Mouse (Mus musculus): ENCODE data around the gene Brd3.
"Not testable (repeated sequence)": the region's sequence is repeated elsewhere in the genome, so short reads cannot be mapped to it uniquely, and the experiment has no call there.

Gene Brd3

DNA sequence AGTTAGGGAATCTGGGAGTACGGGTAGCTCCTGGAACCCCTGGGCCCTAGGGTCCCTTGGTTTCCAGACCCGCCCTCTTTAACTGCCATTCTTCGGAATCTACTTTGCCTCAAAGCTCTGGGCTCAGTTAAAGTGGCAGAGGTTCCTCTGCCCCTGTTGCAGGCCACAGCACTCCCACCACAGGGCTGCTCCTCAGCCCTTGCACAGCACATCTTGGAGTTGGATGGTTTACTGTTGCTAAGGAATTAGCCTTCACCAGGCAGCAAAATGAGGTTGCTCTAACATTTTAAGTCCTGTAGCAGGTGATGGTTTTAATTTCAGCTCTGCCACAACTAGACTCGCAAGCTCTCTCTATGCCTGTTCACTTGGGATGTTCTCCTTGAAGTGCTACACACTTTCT is at the start of gene Brd3:
Brd3 (minus strand) TSS at position 101 of the 400 bp plus-strand sequence.
- no peak for DNase-seq (ENCODE audit: low spot score)

DNA sequence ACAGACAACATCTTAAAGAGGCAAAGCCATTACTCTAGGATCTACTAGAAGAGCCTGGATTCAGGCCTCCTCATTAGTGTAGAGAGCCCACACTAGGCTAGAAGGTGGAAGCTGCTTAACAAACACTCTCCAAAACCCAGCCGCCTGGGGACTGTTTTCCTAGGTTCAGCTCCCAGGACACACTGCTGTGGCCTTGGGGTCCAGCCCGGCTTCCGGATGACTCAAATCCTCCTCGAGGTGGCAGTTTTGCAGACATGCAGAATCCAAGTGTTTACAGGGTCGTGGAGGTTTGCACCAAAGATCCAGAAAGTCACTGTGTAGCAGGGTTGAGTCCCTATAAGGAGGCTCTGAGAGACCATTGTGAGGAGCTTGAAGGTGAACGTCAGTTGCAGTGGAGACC is 49.5 kb upstream of the Brd3 start:
- DNase-seq (ENCODE audit: low spot score) = no peak

DNA sequence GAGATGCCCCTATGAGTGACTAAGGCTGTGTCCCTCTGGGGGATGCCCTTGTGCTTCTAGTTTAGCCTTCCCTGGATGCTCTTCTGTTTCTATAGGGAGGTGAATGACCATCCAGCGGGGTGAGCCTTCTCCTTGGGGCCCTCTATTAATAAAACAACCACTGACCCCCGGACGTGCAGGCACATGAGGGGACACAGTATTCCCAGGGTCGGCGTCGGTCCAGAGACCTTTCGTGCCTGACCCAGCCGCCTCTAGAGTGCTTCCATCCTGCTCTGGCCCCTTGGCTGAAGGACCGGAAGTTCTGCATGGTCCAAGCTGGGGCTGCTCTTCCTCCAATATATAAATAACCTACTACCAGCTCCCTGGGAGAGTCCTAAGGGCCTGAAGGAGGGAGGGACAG is 46.8 kb upstream of the Brd3 start:
- DNase-seq (ENCODE audit: low spot score) = no peak

DNA sequence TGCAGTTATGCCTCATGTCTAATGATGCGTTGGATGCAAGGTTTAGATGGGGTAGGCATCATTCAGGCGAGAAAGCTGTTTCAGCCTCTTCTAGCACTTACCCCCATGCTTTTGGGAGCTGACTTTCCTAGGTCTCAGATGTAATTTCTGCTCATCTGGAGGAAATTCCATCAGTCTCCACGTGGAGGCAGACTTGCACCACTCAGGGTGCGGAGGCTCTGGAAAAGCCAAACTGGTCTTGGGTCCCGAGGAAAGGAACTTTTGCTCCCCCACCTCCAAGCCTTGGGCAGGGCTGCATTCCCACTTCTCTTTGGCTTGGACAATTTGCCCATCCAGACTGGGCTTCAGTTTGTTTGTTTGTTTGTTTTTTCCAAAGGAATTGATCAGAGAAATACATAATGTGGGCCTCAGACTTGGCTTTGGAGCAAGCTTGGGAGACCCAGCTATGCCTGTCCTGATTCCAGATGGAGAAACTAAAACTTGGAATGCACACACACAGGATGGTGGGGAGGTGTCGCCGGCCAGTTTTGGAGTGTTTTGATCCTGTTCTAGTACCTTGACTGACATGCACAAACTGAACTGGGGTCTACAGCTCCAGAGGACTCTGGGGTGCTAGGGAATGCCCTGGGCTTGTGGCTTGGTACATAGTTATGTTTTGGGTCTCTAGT is 45.3 kb upstream of the Brd3 start:
- peak; percentile 19 for DNase-seq (ENCODE audit: low spot score)

- DNase-seq (ENCODE audit: low spot score) = no peak
Observed at GRCm38 (mm10) chr2:27548664-27549369, 41.4 kb upstream of the Brd3 start.

- DNase-seq (ENCODE audit: low spot score) = no peak
Observed at GRCm38 (mm10) chr2:27547986-27548385, 40.5 kb upstream of the Brd3 start.

- no peak for DNase-seq (ENCODE audit: low spot score)
Observed at GRCm38 (mm10) chr2:27547326-27547725, 39.9 kb upstream of the Brd3 start.

GRCm38 (mm10) chr2:27546041-27546440 is 38.6 kb upstream of the Brd3 start:
- not testable (repeated sequence) for DNase-seq (ENCODE audit: low spot score)

DNA sequence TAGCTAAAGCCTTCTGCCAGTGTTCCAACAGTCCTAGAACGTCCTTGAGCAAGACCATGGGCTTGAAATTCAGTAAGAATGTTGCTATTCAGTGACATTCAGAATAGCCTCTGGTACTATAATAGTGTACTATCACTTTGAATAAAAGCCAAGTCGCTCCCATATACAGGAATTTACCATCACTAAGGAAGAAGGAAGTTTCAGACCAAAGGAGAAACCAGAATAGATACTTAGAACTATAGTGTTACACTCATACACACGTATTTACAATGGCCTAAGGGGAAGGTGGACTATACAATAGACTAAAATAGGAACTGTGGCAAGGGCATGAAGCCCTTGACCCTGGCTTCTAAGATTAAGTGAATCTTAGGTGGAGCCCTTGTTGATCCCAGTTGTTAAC is 38.1 kb upstream of the Brd3 start:
- DNase-seq (ENCODE audit: low spot score) = not testable (repeated sequence)

GRCm38 (mm10) chr2:27544613-27545012 is 37.2 kb upstream of the Brd3 start:
- DNase-seq (ENCODE audit: low spot score) = no peak

- DNase-seq (ENCODE audit: low spot score) = no peak
Observed at GRCm38 (mm10) chr2:27541225-27541624, 33.8 kb upstream of the Brd3 start.

- no peak for DNase-seq (ENCODE audit: low spot score)
Observed at GRCm38 (mm10) chr2:27540515-27540836, 33.0 kb upstream of the Brd3 start.

- peak; percentile 92 for DNase-seq (ENCODE audit: low spot score)
Observed at GRCm38 (mm10) chr2:27539772-27540514, 32.5 kb upstream of the Brd3 start.

DNA sequence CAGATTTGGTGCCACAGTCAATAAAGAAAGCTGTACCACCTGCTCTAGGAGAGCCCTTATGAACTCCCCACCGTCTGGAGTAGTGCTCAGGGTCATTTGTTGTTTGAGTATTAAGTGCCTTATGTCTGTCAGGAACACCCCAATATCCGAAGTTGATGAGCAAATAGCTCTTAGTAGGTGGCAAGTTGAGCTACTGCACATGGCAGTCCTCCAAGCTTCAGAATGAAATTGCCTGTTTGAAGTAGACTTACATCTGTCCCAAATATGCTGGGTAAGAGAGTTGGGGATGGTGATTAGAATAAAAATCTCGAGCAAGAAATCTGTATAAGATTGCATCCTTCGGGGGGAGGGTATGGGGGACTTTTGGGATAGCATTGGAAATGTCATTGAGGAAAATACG is 31.9 kb upstream of the Brd3 start:
- no peak for DNase-seq (ENCODE audit: low spot score)

- DNase-seq (ENCODE audit: low spot score) = not testable (repeated sequence)
Observed at GRCm38 (mm10) chr2:27538455-27539330, 31.2 kb upstream of the Brd3 start.

GRCm38 (mm10) chr2:27518283-27518682 is 10.8 kb upstream of the Brd3 start:
- no peak for DNase-seq (ENCODE audit: low spot score)

DNA sequence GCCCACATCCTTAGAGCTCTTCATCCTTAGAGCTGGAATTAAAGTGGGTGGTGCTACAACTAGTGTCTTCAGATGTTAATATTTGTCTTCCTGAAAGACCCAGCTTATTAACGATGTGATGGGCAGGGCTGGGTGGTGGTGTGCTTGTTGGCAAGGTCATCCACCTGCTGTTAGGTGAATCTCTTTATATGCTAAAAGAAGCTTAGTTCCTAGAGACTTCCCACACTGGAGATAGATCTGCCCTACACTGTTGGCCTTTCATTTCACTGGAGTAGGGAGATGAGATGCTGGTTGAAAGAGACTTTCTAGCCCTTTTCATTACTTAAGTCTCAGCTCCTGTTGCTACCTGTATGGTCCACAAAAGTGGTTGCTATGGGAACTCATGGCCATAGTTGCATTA is 8.8 kb upstream of the Brd3 start:
- DNase-seq (ENCODE audit: low spot score) = no peak

DNA sequence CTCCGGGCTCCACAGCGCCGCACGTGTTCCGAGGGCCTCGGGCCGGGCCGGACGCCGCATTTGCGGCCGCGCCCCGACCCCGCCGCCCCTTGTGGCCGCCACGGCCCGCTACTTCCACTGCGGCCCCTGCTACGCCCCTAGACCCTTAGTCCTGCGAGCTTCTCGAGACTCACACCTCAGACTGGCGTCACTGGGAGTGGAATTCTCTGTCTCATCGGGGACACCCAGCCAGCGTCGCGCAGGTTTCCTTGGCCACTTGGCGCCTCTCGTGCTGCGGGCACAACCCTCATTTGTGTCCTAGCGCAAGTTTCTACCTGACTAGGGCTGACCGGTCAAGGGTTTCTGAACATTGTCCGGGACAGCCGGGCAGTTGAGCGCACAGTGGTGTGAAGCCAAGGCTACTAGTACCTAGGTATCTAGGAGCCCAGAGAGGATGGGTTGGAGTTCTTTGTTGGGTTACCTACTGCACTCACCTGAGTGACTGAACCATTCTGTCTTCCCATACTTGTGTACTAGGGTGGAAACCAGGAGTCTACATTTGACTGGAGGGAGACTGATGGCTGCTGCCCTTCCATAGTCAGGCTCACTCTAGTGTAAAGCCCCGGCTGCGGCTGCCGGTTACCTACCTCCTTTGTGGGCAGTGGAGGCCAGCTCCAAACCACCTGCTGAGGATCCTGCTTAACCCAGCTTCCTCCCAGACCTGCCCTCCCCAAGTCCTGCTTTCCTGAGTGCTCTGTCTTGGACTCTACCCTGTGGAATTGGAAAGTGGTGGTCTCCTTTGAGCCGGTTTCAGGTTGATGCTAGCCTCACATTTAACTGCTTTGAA is 8.1 kb upstream of the Brd3 start:
- no peak for DNase-seq (ENCODE audit: low spot score)

GRCm38 (mm10) chr2:27514639-27515328 is 7.3 kb upstream of the Brd3 start, which contains the start of gene Wdr5:
Wdr5 (plus strand) TSS chr2:27515157.
- DNase-seq (ENCODE audit: low spot score) = peak; percentile 92

GRCm38 (mm10) chr2:27513861-27514260 is 6.4 kb upstream of the Brd3 start:
- DNase-seq (ENCODE audit: low spot score) = no peak

DNA sequence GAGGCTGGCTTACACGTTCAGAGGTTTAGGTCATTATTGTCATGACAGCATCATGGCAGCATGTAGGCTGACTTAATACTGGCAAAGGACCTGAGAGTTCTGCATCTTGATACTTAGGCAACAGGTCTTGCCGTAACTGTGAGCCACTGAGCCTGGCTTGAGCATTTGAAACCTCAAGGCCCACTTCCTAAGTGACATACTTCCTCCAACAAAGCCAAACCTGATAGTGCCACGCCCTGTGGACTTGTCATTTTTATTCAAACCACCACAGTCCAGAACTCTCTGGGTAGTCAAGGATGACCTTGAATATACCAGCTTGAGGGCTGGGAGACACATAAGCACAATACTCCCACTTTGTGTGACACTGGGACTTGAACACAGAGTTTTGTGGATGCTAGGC is 5.4 kb upstream of the Brd3 start:
- no peak for DNase-seq (ENCODE audit: low spot score)

Data from T-cell, adult 2 months (primary cell).